Mouse (Mus musculus) liver, adult (tissue): ENCODE data around the gene Tshz2.

Source experiments
- GATA4 ChIP-seq: IDR thresholded peaks from 2 replicates; pipeline ENCODE4 v1.6.1; 2014; ENCODE audit warnings: mild to moderate bottlenecking, low read length; ENCODE audit not compliant: insufficient replicate concordance

Tshz2 gene

DNA sequence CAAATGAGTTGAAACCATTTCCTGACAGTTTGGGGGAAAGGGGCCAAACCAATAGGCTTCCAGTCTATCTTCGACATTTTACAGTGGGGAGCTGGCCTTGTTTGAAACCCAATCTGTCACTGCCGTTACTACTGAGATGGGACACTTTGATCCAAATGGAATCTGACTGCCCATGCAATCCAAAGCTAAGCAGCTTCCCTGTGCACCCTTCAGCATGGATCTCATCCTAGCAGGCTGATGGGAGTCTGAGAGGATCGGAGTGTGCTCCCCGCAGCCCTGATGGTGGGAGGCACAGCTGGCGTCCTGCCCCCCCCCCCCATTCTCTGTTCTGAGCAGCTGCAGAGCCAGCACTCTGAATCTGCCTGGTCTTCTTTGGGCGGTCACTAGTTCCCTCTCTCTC lies 384.5 kb downstream of the Tshz2 start:
- TF ChIP-seq GATA4, result no peak

DNA sequence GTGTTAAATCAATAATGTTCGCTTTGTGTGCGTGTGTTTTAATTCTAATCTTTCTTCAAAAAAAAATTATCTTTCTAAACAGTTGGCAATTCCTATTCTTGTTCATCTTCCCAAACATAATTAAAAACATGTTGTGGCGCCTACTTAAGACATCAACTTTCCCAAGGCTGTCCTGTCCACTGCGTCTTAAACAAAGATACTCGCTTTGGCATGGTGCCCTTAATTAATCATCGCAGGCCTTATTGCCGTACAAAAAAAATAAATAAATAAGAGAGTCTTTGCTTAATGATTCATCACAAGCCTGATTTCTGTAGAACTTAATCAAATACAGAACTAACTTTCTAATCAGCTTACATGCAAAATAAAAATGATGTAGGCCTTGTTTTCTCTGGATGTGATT lies 385.1 kb downstream of the Tshz2 start:
- TF ChIP-seq GATA4, result no peak

DNA sequence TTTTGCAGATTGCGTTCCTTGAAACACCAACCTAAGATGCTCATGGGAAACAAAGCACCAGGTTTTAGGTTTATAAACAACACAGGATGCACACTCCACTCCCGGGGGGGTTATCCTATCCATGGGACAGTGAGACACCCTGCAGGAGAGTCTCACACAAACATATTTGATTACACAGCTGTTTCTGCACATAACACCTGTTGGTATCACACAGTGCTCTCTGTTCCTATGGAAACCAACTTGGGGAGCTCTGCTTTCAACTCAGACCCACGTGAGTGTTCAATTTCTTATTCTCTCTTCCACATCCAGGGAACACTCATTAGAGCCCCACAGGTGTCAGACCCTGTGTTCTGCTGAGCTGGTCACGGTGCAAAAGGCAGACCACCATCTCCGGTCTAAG lies 390.1 kb downstream of the Tshz2 start:
- no peak for TF ChIP-seq GATA4

DNA sequence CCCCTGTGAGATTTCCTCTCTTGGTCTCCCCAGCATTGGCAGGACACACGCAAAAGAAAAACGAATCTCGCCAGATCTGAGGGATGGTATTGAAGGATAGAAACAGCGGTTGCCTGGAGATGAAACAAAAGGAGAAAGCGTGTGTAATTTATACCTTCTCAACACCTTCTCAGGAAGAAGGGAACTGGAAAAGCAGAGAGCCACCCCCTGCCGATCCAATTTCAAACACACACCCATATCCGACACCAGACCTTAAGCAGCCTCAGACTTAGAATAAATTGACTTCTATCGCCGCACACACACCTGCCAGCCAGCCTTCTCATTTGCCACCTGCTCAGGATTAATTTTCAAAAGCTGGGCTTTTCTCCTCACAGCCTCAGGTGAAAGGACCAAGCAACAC lies 390.9 kb downstream of the Tshz2 start:
- no peak for TF ChIP-seq GATA4

DNA sequence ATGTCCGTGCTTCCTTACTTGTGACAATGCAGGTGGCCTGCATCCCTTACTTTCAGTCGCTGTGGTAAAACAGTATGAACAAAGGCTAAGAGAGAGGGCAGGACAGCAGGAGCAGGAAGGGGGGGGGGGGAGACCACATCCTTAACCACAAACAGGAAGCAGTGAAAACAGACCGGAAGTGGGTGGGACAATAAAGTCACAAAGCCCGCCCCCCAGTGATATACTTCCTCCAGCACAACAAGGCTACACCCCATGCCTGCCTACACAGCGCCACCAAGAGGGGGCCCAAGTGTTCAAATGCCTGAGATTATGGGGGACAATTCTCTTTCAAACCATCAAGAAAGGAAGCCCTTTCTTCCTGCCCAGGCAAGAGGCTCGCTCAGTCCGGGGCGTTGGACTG lies 392.1 kb downstream of the Tshz2 start:
- TF ChIP-seq GATA4, result no peak

DNA sequence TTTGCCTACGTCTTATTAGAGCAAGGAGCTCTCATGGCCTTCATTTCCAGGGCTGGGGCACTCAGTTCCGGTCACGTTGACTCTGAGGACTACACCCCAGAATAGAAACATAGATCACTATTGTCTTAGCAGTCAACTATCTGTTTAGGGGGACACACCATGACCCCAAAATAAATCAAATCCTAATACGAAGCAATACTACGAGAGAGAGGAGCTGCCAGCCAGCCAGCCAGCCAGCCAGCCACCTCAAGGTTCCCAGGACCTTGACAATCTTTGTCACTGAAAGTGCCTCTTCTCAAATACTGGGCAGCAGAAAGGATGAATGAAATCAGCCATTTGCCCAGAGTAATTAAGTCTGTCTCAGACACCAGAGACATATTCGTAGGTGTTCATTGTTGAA lies 393.1 kb downstream of the Tshz2 start:
- TF ChIP-seq GATA4, result no peak

DNA sequence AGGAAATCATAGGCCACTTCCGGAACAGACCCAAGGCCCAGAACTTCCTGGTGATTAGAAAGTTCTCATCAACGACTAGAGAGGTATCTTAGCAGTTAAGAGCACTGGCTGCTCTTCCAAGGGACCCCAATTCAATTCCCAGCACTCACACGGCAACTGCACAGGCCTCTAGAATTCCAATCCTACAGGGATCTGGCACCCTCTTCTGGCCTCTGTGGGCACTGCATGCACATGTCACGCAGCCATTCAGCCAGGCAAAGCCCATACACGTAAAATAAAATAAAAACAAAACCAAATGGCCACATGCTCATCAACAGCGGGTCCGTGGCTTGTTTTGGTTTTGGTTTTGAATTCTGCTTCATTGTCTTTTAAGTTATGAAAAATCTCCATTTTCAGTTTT lies 395.0 kb downstream of the Tshz2 start:
- no peak for TF ChIP-seq GATA4

DNA sequence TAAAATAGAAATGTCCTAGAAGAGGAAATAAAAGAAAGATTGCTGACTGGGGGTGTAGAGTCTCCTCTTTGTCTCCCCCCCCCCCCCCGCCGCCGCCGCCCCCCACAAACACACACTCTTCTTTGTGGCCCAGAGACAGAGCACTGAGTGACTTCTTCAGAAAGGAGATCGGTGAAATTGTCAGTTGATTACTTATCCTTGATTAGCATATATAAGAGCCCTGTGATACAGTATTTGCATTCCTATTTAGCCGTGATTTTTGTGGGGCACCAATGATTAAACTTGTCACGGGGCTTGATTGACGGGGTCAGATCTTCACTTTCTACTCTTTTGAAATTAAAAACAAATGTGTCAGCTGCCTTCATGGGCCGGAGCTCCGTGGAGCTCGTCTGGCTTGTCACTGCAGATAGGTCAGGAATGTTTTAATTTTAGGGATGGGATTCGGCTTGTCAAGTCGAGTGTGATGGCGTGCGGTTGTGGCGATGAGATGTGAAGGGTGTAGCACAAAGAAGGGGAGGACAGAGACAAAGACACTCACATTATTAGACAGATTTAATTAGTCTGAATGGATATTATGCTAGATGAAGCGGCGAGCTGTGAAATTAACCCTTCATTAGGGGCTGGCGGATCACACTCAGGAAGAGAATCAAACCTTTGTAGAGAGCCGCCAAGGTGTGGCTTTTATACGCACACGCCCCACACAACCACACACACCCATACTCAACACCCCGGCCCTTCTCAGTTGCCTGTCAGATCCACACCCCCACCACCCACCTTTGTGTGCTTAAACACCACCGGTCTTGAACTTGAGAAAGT lies 395.9 kb downstream of the Tshz2 start:
- TF ChIP-seq GATA4, result no peak

DNA sequence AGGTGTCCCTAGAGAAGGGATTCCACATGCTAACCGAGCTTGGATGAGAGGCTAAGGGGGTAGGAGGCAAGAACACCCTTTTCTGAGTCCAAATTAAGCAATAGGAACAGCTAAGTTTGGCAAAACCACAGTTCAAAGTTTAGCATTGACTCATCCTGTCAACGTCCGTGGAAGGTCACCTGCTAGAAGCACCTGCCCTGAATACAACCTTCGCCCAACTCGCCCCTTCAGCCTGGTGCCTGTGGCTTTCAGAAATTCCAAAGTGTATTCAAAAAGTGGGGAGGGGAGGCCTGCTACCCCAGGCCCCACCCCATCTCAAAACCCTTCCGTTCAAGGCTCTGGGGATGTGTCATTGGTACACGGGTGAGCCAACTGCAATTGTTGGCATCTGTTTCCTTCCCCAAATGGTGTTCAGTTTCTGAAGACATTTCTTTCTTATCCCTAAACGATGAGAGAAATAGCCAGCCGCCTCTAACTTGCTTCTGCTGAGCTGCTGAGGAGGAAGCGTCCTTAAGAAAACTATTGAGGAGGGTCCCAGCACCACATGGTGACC lies 396.6 kb downstream of the Tshz2 start:
- no peak for TF ChIP-seq GATA4

DNA sequence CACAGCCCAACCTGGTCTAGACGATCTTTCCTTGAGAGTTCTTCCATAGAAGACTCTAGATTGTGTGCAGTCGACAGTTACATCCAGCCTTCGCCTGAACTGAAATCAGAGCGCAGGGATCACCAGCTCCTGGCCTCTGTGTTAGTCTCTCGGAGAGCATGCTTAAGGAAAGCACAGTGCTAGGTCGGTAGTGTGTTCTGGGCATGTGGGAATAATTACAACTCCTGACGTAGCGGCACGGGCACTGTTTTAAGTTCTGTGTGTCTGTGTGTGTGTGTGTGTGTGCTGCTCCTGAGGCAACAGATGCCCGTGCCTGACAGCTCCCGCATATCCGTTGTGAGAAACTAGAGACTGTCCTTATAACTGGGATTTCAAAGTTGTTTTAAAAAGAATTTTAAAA lies 398.4 kb downstream of the Tshz2 start:
- no peak for TF ChIP-seq GATA4

DNA sequence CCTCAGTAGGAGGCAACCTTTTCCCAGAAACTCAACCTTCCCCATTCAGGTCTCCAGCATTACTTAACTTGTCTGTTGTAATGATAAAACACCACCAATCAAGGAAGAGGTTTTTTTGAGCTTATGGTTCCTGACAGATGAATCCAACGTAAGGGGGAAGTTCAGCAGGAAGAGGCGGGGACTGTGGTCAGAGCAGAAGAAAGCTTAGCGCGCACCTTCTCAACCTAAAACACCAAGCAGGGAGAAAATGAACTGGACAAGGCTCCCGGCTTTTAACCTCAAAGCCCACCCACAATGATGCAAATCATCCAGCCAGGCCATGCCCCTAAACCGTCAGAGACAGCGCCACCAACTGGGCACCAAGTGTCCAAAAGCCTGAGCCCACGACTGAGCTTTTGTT lies 399.1 kb downstream of the Tshz2 start:
- TF ChIP-seq GATA4, result no peak

DNA sequence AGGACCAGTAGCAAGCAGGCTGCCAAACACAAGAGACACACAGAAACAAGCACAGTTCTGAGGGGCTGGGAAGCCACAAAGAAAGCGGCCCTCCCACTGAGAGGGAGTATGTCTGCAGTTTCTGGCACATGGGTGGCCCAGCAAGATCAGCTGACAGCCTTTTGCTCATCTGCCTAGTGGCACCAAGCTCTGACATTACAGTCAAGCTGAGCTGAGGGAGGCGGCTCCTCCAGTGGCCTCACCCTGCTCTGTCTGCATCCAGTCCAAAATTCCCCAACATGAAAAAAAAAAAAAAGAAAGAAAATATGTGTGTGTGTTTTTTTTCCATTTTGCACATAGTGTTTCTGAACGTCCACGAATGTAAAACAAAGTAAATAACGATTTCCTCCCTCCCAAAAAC lies 400.4 kb downstream of the Tshz2 start:
- TF ChIP-seq GATA4, result no peak

DNA sequence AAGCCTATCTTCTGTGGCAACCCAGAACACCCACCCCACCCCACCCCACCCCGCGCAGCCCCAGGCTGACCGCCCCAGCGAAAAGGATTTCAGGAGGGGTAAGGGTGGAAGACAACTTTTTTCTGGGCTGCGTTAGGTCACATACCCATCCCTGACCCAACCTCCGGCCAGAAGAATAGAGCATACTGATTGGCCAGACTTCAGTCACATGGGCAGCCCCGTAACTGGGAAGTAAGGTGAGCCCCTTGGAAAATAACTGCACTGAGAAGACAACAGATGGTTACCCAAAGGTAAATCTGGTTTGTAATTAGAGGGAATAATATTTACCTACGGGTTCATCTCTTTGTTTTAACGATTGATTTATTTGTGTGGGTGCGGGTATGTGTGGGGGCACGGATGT lies 402.0 kb downstream of the Tshz2 start:
- TF ChIP-seq GATA4, result no peak

DNA sequence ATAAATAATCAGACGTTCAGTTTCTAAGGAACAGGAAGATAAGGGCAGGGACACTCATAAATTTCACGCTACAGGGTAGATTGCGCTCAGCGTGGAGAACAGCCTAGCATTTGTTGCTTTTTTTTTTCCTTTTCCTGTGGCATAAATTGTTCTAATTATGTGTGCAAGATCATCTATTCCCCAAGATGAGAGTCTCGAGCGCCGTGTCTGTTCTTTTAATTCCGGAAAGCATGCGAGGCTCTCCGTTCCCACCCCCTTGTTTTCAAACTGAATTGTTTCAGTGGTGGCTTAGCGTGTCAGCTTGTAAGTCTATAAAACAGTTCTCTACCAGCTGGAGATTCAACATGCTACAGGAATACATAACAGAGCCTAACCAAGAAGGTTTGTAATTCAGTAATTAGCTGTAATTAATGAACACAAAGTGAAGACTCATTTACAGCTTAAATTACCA lies 404.0 kb downstream of the Tshz2 start:
- no peak for TF ChIP-seq GATA4

DNA sequence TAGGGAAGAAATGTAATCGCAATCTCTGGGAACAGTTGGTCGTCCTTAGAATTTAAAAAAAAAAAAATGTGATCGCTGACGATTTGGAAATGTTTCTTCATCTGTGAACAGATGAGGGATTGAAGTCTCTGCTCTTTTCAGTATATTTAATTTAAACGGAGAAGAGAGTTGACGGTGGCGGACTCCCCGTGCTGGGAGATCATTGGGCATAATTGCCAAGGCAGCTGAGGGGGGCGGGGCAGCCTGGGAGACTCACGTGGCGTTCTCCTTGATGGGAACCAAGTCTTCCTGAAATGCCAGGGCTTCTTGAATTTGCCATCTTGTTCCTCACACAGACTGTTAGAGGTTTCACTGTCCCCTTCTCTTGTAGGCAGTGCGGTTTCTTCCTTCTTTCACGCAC lies 404.5 kb downstream of the Tshz2 start:
- TF ChIP-seq GATA4, result no peak

DNA sequence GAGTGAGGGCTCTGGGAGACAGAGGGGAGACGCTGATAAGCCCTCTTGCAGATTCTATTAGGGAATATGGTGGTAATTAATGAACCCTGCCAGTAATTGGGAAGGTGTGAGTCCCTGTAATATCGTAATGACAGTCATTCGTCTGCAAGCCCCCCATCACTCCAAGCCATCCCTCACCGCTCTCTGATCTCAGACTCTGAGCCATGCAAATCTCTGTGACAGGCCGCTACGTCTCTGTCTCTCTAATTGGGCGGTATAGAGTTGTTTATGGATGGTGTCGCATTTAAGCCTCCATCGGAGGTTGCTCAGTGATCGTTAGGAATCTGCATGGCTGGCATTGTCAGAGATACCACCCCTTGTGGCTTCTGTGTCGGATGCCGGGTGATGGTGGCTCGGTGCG lies 407.0 kb downstream of the Tshz2 start:
- TF ChIP-seq GATA4, result no peak

DNA sequence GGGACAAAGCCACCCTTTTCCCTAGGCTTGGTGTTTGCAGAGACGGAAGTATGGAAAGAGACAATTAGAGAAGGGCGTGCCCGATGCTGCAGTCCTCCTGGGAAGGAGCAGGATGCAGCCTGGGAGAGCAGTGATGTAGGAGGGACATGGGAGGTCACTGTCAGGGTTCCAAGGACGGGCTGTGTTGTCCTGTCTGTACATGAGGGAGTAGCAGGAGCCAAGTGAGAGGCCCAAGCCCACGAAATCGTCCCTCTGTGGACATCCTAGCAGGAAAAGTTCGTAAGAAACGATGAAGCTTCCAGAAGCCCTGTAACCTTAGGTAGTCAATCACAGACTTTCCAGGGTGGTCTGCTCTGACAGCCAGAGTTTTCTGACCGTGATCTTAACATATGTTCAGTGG lies 408.3 kb downstream of the Tshz2 start:
- TF ChIP-seq GATA4, result no peak
